Mouse (Mus musculus) heart, adult 2 months (tissue): ENCODE results near the gene Fbxo44.

ENCODE experiments used
- CTCF ChIP-seq: fragments of 200-600 bp; IDR thresholded peaks from 2 replicates; pipeline ENCODE4 v1.8.1; 2022; ENCODE audit warnings: antibody characterized with exemption, mild to moderate bottlenecking, moderate library complexity
- EP300 ChIP-seq: fragments of 200-500 bp; IDR thresholded peaks from 2 replicates; pipeline ENCODE4 v1.6.1; 2011; ENCODE audit warnings: low read depth, low read length, control low read depth; ENCODE audit not compliant: insufficient read depth
- POLR2A ChIP-seq: fragments of 200-500 bp; IDR thresholded peaks from 2 replicates; pipeline ENCODE4 v1.6.1; 2011; ENCODE audit warnings: mild to moderate bottlenecking, low read depth, low read length, control low read depth; ENCODE audit not compliant: insufficient read depth

DNA sequence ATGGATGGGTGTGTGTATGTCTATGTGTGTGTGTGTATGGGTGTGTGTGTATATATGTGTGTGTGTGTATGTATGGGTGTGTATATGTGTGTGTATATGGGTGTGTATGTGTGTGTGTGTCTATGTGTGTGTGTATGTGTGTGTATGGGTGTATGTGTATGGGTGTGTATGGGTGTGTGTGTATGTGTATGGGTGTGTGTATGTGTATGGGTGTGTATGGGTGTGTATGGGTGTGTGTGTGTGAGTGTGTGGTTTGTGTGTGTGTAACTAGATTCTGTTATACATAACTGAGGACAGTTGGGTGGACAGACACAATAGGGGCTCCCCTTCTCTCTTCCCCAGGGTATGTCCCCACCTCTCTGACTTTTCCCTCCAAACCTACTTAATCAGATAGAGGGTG is 34.1 kb upstream of the Fbxo44 start:
- TF ChIP-seq CTCF (no peak), POLR2A (no peak), EP300 (no peak)
